Mouse (Mus musculus): ENCODE measurements at regions not wholly inside any gene's neighbourhood (a gene's known extent, or its start where the extent isn't known, plus 50 kb on each side); places are given as distances from the start of the nearest gene placed in this dataset.

DNA sequence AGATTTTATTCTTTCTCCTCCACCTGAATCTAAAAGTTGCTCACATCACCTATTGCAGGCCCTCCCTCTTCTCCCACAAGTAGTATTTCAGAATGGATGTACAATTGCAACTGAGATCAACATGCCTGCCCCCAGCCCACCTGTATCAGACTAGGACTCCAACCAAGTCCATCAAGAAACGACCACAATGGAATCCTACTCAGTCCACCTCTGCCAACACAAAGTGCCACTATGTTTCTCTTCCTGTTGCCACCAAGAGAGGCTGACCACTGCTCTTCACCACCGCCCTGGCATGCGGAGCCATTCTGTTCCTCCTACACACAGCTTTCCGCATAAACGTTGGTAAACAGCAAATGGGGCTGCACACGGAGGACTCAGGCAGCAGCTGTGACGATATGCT, 113.1 kb upstream of the Hnrnpa3 start:
- Histone ChIP-seq H3K27me3 (ENCODE audit: low read depth, poor library complexity, severe bottlenecking) (no peaks in the 10 kb centered on the region), H3K36me3 (no peaks in the 10 kb centered on the region), H3K27ac (replicated peaks) (no peak overlapping the region), H3K4me1 (no peaks in the 10 kb centered on the region), H3K9me3 (replicated peaks) (no peaks in the 10 kb centered on the region), H3K4me3 (no peak overlapping the region)
- 90% methylated on average over 7 of the region's 7 CpGs for WGBS
- DNase-seq (ENCODE audit: low spot score) = no peak

DNA sequence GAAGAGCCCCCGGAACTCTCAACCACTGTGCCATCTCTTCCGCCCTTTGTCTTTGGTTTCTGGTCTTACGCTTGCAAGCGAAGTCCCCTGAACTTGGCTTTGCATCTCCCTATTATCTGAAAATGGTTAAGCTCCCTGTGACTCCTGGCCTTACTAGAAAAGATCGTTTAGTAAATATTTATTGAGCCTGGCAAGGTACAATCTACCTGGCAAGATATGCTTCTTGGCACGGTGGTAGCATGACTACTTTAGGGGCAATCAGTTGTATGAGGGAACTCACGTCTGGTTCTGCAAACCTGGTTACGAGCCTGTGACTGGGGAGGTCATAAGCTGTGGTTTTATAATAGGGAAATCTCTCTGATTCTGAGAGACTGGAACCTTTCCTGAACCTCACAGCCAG, 103.4 kb upstream of the Hnrnpa3 start:
- Histone ChIP-seq H3K4me1 (no peaks in the 10 kb centered on the region), H3K4me3 (no peak overlapping the region), H3K27me3 (ENCODE audit: low read depth, poor library complexity, severe bottlenecking) (no peaks in the 10 kb centered on the region), H3K36me3 (no peaks in the 10 kb centered on the region), H3K27ac (replicated peaks) (no peak overlapping the region), H3K9me3 (replicated peaks) (no peaks in the 10 kb centered on the region)
- no peak for DNase-seq (ENCODE audit: low spot score)
- 90% methylated on average over 8 of the region's 8 CpGs for WGBS

DNA sequence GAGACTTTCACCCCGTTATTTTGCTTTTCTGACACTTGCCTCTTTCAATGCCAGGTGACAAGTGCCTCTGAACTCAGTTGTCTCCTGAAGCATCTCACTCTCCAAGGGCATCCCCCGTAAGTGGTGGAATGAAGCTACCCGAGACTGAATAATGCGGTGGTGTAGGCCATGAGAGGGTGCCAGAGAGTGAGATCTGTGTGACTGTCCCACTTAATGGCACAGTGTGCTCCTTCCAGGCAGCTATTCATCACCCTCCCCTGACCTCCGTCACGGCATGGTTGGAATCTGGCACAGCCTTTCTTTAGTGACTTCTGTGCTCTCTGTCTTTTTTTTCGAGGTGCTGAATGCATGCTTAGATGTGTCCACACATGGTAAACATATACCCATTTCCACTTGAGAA, 102.3 kb upstream of the Hnrnpa3 start:
- Histone ChIP-seq H3K27me3 (ENCODE audit: low read depth, poor library complexity, severe bottlenecking) (no peaks in the 10 kb centered on the region), H3K9me3 (replicated peaks) (no peaks in the 10 kb centered on the region), H3K4me3 (no peak overlapping the region), H3K27ac (replicated peaks) (no peak overlapping the region), H3K4me1 (no peaks in the 10 kb centered on the region), H3K36me3 (no peaks in the 10 kb centered on the region)
- 72% methylated on average over 7 of the region's 7 CpGs for WGBS
- DNase-seq (ENCODE audit: low spot score) = no peak

DNA sequence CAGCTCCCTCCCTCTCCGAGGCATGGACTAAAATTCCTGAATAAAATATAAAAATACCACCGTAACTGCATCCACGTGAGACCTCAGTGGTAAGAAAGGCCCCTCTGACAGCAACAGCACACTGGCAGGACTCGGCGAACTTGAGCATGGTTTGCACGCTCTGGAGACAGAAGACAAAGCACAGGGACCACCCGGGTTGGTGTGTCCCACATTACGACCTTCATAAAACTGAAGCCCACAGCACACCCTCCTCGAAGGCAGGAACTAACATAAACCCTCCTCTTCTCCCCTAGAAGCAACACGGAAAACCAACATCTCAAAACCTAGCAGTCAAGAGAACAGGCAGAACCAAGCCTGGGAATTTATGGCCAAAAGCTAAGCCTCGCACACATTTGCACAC, 101.7 kb upstream of the Hnrnpa3 start:
- no peaks in the 10 kb centered on the region for H3K9me3 ChIP-seq (replicated peaks)
- DNase-seq (ENCODE audit: low spot score) = no peak
- H3K4me1 ChIP-seq = no peaks in the 10 kb centered on the region
- no peak overlapping the region for H3K4me3 ChIP-seq
- WGBS = 83% methylated on average over 11 of the region's 11 CpGs
- H3K27me3 ChIP-seq (ENCODE audit: low read depth, poor library complexity, severe bottlenecking) = no peaks in the 10 kb centered on the region
- H3K27ac ChIP-seq (replicated peaks) = no peak overlapping the region
- no peaks in the 10 kb centered on the region for H3K36me3 ChIP-seq

DNA sequence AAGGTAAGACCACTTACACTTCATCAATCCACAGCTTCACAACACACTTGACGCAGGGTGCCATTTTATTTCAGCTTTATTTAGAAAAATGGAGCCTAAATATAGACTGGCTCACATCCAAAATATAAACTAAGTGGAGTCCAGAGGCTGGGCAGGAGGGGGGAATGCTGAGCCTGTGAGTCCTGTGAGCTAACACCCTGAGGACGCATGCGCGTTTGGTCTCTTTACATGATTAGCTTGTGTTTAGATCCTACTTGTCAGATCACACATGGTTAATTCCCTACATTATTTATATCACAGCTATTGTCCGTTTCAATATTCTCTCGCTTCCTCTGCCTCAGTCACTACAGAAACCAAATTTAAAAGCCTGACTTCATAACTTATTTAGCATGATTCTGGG, 99.1 kb upstream of the Hnrnpa3 start:
- Histone ChIP-seq H3K4me1 (no peaks in the 10 kb centered on the region), H3K4me3 (no peak overlapping the region), H3K27ac (replicated peaks) (no peak overlapping the region), H3K9me3 (replicated peaks) (no peaks in the 10 kb centered on the region), H3K27me3 (ENCODE audit: low read depth, poor library complexity, severe bottlenecking) (no peaks in the 10 kb centered on the region), H3K36me3 (no peaks in the 10 kb centered on the region)
- WGBS = 86% methylated on average over 6 of the region's 6 CpGs
- DNase-seq (ENCODE audit: low spot score) = no peak

DNA sequence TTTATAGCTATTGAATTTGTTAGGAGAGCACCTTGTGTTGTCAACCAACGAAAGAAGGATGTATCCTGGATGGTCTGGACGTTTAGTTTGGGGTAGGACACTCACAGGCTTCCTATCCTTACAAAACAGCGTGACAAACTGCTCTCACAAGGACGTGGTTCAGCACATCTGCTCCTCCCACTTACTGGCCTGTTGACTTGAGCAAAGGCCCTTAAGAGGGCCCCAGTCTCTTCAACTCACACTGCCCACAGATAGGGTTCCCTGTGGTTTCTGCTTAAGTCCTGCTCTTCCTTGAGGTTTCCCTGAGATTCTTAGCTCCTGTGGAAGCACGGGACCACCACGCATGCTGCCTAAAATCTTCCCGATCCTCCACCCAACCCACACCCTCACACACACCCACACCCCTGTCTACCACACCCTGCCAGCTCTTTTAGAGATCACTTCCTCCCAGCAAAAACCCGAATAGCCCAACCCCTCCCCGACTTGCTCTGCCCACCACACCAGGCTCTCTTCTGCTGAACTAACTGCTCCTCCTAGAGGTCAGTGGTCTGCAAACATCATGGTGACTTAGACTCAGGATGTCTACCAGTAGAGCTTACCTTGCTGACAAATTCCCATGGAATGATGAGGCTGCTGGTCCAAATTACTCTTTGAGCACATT, 95.7 kb upstream of the Hnrnpa3 start:
- Histone ChIP-seq H3K27me3 (ENCODE audit: low read depth, poor library complexity, severe bottlenecking) (no peaks in the 10 kb centered on the region), H3K4me3 (no peak overlapping the region), H3K9me3 (replicated peaks) (no peaks in the 10 kb centered on the region), H3K4me1 (no peaks in the 10 kb centered on the region), H3K36me3 (no peaks in the 10 kb centered on the region), H3K27ac (replicated peaks) (no peak overlapping the region)
- no peak for DNase-seq (ENCODE audit: low spot score)
- WGBS = 63% methylated on average over 9 of the region's 9 CpGs

DNA sequence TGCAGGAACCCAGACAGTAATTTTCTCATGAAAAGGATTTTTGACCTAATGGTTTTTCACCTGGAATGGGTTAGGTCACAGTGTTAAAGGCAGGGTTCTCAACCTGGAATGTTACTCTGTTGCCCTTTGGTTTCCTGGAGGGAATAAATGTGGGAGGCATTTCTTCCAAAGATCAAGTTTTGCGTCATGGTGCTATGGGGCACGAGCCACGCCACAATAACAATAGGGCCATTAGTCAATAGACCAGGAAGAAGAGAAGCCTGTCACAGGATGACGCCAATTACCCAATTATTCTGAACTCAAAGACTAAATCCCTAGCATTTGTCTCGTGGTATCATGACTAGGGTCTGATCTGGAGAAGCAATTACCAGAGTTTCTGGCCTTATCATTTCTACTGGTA, 94.3 kb upstream of the Hnrnpa3 start:
- Histone ChIP-seq H3K4me1 (no peaks in the 10 kb centered on the region), H3K4me3 (no peak overlapping the region), H3K27ac (replicated peaks) (no peak overlapping the region), H3K36me3 (no peaks in the 10 kb centered on the region), H3K9me3 (replicated peaks) (no peaks in the 10 kb centered on the region), H3K27me3 (ENCODE audit: low read depth, poor library complexity, severe bottlenecking) (no peaks in the 10 kb centered on the region)
- WGBS = 76% methylated on average over 5 of the region's 5 CpGs
- no peak for DNase-seq (ENCODE audit: low spot score)

DNA sequence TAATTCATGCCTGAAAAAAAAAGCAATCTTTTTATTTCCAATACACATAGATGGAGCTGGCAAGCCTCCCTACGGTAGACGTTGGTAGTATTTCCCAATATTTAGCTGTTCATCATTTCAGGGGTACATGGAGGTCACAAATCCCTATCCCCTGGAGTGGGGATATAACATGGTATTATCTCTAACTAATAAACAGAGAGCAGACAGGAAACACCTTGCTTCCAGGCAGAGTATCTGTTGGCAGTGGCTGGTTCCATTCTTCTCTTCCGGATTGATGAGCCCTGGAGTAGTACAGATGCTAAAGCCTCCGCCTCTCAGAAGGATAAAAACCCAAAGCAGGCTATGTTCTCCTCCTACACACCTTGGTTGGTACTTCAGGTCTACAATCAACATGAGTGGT, 91.9 kb upstream of the Hnrnpa3 start:
- WGBS = 89% methylated on average over 4 of the region's 4 CpGs
- no peak overlapping the region for H3K4me3 ChIP-seq
- no peaks in the 10 kb centered on the region for H3K27me3 ChIP-seq (ENCODE audit: low read depth, poor library complexity, severe bottlenecking)
- no peak overlapping the region for H3K27ac ChIP-seq (replicated peaks)
- H3K4me1 ChIP-seq = no peaks in the 10 kb centered on the region
- H3K36me3 ChIP-seq = no peaks in the 10 kb centered on the region
- no peaks in the 10 kb centered on the region for H3K9me3 ChIP-seq (replicated peaks)
- no peak for DNase-seq (ENCODE audit: low spot score)

DNA sequence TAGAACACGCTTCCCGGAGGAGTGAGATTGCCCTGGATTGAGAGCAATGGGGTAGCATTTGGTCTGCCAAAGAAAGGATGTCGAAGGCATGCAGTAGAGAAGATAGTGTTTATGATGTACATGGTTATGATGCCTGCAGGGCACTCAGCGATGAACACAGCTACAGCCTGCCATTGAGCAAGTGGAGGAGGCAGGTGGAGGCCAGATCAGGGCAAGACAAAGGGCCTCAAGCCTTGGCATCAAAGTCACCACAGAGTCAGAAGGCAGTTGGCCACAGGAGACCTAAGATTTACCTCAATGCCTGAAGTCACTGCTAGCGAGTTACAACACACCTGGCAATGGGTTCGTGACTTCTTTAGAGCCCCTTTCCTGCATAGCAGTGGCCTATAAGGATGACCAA, 89.3 kb upstream of the Hnrnpa3 start:
- WGBS = 87% methylated on average over 6 of the region's 6 CpGs

DNA sequence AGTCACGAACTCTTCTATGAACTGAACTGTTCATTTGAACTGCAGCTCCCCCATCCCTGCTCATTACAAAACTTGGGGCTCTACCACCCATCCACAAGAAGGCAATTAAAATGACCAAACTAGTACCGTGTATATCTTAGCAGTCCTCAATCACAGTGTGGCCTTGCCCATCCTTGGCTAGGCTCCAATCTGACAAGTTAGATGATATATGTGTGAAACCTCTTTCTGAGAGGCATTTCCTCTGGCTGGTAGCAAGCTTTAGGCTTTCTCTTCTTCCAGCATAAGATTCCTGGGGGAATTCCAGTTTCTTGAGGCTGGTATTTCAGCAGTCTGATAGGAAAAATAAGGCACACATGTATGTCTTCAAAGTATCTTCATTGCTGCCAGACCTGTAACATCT, 88.8 kb upstream of the Hnrnpa3 start:
- Histone ChIP-seq H3K4me3 (no peak overlapping the region), H3K36me3 (no peaks in the 10 kb centered on the region), H3K4me1 (no peaks in the 10 kb centered on the region), H3K27ac (replicated peaks) (no peak overlapping the region), H3K27me3 (ENCODE audit: low read depth, poor library complexity, severe bottlenecking) (no peaks in the 10 kb centered on the region), H3K9me3 (replicated peaks) (no peaks in the 10 kb centered on the region)
- WGBS = 92% methylated on average over 2 of the region's 2 CpGs
- DNase-seq (ENCODE audit: low spot score) = no peak

More for the DNA sequence above, 89.3 kb upstream of the Hnrnpa3 start:
- Histone ChIP-seq H3K4me3 (no peak overlapping the region), H3K27me3 (ENCODE audit: low read depth, poor library complexity, severe bottlenecking) (no peaks in the 10 kb centered on the region), H3K36me3 (no peaks in the 10 kb centered on the region), H3K27ac (replicated peaks) (no peak overlapping the region), H3K4me1 (no peaks in the 10 kb centered on the region), H3K9me3 (replicated peaks) (no peaks in the 10 kb centered on the region)
- DNase-seq (ENCODE audit: low spot score) = no peak

DNA sequence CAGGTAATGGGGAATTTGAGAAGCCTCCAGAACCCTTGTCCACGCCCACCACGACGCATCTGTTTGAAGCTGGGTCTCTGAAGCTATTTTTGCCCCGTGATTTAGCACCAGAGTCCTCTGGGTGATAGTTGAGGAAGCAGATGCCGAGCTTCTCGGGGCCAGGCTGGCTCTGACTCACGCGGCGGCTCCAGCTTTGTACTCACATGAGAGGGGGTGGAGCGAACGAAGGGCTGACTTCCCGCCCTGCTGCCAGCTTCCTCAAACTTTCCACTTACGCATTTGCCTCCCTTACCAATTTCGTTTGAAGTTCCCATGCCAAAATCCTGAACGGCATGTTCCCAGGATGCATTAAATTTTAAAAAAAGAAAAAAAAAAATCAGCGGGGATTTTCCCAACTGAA, 74.1 kb upstream of the Hnrnpa3 start:
- Histone ChIP-seq H3K27me3 (ENCODE audit: low read depth, poor library complexity, severe bottlenecking) (peaks cover 27% of the 10 kb centered on the region), H3K4me3 (peak overlapping the region; percentile 46), H3K27ac (replicated peaks) (peak overlapping the region; percentile 72), H3K36me3 (no peaks in the 10 kb centered on the region), H3K9me3 (replicated peaks) (no peaks in the 10 kb centered on the region), H3K4me1 (peaks cover 18% of the 10 kb centered on the region)
- DNase-seq (ENCODE audit: low spot score) = peak; percentile 76
- 2% methylated on average over 16 of the region's 16 CpGs for WGBS

DNA sequence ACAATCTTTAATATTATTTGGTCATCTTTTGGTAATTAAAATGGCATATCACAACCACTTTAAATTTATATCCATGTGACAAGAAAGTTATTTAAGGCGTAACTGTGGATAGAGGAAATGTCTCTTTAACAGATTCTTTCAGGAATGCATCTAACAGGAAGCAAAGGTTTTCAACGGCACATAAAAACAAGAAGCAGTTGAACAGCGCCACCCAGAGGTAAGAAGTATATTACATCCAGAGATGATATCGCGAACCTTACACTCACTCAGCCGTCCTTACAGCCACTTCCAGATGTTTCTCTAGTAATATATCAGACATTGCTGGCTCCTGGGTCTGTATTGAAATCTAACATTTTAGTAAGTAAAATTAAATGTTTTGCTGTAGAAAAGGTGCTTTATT, 70.5 kb upstream of the Hnrnpa3 start:
- H3K27ac ChIP-seq (replicated peaks) = no peak overlapping the region
- no peaks in the 10 kb centered on the region for H3K36me3 ChIP-seq
- no peak overlapping the region for H3K4me3 ChIP-seq
- H3K9me3 ChIP-seq (replicated peaks) = no peaks in the 10 kb centered on the region
- H3K27me3 ChIP-seq (ENCODE audit: low read depth, poor library complexity, severe bottlenecking) = peaks cover 46% of the 10 kb centered on the region
- peaks cover 20% of the 10 kb centered on the region for H3K4me1 ChIP-seq
- peak; percentile 44 for DNase-seq (ENCODE audit: low spot score)
- WGBS = 3% methylated on average over 6 of the region's 6 CpGs

DNA sequence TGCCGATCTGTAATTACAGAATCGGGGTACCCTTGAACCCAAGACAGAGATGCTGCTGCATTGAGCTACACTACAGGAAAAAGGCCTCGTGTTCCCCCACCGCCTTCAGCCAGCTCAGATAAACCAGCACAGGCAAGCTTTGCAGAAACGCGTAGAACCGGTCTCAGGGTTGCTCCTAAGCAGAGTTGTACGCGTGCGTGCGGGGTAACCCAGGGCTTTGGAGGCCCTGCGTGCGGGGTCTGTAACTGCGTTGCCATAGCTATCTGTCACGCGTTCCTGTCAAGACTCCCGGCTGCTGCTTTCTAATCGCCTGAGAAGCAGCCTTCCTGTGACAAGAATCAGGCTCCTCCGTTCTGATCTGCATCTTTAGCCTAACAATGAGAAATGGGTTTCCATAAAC, 69.6 kb upstream of the Hnrnpa3 start:
- Histone ChIP-seq H3K36me3 (no peaks in the 10 kb centered on the region), H3K27me3 (ENCODE audit: low read depth, poor library complexity, severe bottlenecking) (peaks cover 47% of the 10 kb centered on the region), H3K4me1 (peaks cover 20% of the 10 kb centered on the region), H3K9me3 (replicated peaks) (no peaks in the 10 kb centered on the region), H3K27ac (replicated peaks) (no peak overlapping the region; the same call in 1 of the 2 replicates), H3K4me3 (peak overlapping the region; percentile 45)
- WGBS = 5% methylated on average over 19 of the region's 19 CpGs
- peak; percentile 58 for DNase-seq (ENCODE audit: low spot score)

DNA sequence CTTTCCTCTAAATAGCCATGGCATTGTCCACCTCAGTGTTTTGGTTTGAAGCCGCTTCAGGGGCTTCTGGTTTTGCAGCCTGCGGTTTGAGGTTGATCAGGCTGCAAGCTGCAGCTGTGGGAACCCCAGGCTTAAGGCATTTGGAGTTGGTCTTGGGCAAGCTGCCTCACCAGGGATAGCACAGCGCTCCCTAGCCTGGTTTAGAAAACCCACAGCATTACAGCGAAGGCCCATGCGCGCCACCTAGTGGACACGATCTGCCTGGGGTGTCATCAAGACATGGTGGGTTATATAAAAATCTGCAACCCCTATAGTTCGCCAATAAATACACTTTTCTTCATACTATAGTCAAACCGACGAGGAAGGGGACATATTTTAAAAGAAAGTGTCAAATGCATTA, 68.9 kb upstream of the Hnrnpa3 start:
- no peaks in the 10 kb centered on the region for H3K36me3 ChIP-seq
- H3K9me3 ChIP-seq (replicated peaks) = no peaks in the 10 kb centered on the region
- no peak overlapping the region for H3K27ac ChIP-seq (replicated peaks)
- peaks cover 14% of the 10 kb centered on the region for H3K4me1 ChIP-seq
- WGBS = 6% methylated on average over 10 of the region's 10 CpGs
- peak overlapping the region; percentile 45 for H3K4me3 ChIP-seq
- peak; percentile 86 for DNase-seq (ENCODE audit: low spot score)
- peaks cover 47% of the 10 kb centered on the region for H3K27me3 ChIP-seq (ENCODE audit: low read depth, poor library complexity, severe bottlenecking)
